Mouse (Mus musculus): ENCODE data around the gene Vwc2.

Vwc2 gene

GRCm38 (mm10) chr11:11113576-11114233 is at the start of gene Vwc2:
Gene Vwc2, plus strand, starts transcription at chr11:11114223.
- no peak for DNase-seq

DNA sequence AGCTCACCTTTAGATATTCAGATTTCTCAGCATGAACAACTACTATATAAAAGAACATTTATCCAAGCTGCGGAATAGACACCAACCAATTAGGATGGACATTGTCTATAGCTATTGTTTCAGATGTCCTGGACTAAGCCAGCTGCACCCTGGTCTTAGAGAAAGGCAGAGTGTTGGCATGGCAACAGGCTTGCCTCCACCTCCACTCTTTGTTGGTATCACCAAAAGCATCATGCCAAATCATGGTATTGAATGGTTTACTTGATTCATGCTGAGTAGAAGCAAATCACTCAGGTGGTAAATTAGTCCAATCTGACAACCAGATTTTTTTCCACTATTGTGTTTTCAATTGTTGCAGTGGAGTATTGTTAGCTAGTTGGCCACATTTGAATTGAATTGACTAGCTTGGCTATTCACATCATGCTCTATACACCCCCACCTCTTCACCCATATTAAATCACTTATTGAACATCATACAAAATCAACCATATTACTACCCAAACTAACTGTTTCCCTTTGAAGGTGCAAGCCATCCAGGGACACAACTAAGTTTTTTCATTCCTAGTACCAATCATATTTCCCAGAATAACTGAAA is 25.8 kb upstream of the Vwc2 start:
- DNase-seq = no peak

DNA sequence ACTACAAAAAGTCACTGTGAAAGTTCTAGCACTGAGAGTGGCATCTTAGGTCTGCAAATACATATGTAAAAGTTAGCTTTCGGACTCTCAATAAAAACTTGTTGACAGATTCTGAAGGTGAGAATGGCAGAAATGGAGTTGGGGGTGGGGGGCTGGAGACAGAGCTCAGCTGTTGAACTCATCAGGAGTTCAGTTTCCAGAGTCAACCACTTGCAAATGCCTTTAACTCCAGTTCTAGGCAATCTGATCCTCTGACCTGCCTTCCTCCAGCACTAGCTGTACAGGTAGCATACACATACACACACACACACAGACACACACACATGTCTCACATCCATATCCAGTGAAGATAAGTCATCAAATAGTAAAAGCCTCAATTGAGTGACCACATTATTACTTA is 16.4 kb upstream of the Vwc2 start:
- no peak for DNase-seq

- DNase-seq = no peak
These were observed 15.7 kb upstream of the Vwc2 start for GRCm38 (mm10) chr11:11098282-11098681.

GRCm38 (mm10) chr11:11099011-11099410 is 15.0 kb upstream of the Vwc2 start:
- DNase-seq = no peak

- DNase-seq = no peak
These were observed 11.8 kb upstream of the Vwc2 start for GRCm38 (mm10) chr11:11102182-11102581.

- no peak for DNase-seq
These were observed 11.4 kb upstream of the Vwc2 start for GRCm38 (mm10) chr11:11102620-11103019.

DNA sequence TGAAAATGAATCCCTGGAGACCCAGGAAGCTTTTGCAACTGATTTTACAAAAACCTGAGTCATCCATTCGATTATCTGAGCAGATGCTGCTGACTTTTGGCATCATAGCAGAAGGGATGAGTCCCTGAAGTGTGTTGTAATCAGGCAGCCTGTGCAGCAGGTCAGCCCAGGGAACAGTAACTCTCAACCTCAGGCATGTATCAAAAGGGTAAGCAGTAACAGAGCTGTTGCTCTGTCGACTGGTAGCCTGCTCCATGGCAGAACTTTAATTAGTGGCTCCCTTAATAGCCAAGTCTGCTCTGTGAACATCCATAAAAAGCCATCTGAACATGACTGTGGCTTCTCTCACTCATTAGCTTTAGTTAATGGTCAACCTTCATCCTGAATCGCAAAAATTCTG is 5.1 kb upstream of the Vwc2 start:
- no peak for DNase-seq

DNA sequence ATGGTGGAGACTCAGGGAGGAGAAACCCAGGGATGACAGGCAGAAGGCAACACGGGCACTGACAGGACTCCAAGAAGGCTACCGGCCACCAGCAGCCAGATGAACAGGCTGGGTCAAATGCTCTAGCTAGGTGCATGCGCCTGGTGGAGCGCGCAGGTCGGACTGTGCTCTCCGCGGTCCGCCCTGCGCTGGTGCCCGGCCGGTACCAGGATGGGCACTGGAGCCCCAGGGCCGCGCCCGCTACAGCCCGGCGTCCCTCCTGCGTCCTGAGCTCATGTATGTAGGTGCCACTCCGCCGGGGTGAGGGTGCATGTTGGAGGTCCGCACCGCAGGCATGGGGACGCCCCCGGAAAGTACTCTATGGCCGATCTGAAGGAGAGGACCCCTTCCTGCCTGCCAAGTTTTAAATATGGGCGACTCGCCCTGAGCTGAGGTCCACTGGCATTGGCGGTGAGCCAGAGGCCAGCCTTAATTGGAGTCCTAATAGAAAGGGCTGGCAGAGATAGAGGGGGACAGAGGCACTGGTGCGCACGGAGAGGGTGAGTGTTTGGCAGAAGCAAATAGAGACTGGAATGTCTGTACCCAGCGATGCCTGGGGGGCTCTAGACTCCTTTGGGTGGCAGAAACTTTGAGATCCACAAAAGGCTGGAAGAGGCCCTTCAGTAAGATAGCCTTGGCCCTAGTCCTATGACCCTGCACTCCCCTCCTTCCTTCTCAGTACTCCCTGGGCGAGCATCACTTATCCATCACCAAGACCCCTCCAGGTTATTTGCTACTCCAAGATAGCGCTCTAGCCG is 409 bp downstream of the Vwc2 start:
- DNase-seq = no peak

DNA sequence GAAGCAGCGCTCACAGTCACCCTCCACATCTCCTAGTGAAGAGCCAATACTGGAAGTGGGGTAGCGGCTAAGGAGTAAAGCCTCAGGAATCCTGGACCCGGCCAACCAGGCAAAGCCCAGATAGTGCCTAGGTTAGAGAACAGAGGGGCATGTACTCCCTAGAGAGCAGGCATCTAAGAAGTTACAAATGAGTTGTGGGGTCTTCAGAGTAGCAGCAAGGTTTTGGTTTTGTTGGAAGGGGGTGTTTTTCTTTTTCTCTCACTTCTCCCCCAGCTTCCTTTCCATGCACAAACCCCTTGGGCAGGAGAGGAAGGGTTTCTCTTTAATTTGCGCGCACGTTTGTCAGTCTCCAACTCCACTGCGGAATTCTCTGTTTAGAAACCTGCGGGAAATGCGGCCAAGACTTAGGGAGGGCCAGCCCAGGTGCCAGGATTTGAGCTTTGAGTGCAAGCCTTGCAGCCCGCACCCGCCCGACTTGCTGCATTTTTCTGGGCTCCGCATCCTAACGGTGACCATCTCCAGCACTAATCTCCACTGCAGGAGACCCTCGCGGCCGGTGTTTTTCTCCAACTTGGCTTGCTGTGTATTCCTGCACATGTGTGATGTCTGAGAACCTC is 1.1 kb downstream of the Vwc2 start:
- DNase-seq = no peak

DNA sequence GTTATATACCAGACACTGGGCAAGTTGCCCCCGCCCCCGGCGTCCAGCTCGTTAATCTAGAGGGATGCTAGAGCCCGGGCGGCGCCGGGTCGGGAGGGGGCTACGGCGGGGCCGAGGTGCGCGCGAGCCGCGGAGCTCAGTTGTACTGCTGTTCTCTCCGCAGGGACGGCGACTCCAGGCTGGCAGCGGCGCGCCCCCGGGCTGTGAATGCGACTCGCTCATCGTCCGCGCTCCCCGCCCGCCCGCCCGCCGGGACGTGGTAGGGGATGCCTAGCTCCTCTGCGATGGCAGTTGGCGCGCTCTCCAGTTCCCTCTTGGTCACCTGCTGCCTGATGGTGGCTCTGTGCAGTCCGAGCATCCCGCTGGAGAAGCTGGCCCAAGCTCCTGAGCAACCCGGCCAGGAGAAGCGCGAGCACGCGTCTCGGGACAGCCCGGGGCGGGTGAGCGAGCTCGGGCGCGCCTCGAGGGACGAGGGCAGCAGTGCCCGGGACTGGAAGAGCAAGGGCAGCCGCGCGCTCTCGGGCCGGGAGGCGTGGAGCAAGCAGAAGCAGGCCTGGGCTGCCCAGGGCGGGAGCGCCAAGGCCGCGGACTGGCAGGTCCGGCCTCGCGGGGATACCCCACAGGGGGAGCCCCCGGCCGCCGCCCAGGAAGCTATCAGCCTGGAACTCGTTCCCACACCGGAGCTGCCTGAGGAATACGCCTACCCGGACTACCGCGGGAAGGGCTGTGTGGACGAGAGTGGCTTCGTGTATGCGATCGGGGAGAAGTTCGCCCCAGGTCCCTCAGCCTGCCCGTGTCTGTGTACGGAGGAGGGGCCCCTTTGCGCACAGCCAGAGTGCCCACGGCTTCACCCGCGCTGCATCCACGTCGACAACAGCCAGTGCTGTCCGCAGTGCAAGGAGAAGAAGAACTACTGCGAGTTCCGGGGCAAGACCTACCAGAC is 1.9 kb downstream of the Vwc2 start:
- no peak for DNase-seq

- no peak for DNase-seq
These were observed 2.7 kb downstream of the Vwc2 start for GRCm38 (mm10) chr11:11116736-11117135.

DNA sequence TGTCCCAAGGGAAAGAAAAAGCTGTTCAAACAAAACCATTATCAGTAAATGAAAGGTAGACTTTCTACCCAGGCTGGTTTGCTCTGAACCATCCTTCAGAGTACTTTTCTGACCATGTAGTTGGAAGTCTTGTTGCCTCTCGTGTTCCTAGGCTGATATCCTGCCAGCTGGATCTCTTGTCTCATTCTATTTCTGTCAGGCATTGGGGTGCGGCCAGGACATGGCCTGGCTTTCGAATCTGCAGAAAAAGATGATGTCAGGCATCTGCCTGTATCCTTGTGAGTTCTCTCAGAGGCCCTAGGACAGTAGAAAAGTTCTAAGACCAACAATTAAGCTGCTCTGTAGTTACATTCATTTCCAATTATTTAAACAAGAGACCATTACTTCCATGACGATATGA is 8.8 kb downstream of the Vwc2 start:
- no peak for DNase-seq

DNA sequence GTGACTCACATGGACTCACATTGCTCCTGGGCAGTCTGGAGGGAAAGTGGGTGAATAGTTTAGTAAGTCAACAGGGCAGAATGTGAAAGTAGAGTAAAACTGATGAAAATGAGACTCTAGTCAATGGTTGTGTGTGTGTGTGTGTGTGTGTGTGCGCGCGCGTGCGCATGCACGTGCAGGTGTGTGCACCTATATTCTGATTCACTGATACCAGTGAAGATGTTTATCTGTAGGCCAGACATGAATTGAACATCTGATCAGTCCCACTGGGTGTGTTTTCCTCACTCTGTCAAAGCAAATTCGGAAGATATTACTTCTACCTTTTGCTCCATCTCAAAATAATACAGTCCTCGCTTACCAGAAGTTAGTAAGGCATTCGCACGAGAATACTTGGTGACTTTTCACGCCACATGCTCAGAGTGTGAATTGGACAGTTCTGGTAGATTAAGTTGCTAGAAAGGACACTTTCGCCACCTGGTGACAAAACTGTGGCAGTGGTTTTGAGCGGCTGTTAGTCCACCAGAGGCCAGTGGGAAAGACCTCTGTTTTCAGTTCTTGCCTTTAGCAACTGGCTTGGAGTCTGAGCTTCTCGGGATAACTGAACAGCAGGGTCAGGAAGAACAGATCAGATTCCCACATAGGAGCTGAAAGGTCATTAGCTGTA is 17.5 kb downstream of the Vwc2 start:
- DNase-seq = no peak

DNA sequence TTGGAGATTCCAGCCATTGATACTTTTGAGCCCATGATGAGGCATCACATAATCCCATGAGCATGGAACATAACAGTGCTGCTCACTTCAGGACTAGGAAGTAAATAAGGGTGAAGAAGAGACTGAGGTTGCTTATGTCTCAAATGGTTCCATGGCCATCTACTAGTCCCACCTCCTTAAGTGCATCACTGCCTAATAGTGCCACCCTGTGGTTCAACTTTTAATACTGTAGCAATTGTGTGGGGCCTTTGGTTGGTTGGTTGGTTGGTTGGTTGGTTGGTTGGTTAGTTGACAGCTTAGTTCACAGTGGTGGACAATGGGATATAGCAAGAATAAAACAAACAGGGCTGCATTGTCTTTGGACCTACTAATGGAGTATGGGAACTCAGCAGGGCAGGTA is 26.6 kb downstream of the Vwc2 start:
- DNase-seq = no peak

DNA sequence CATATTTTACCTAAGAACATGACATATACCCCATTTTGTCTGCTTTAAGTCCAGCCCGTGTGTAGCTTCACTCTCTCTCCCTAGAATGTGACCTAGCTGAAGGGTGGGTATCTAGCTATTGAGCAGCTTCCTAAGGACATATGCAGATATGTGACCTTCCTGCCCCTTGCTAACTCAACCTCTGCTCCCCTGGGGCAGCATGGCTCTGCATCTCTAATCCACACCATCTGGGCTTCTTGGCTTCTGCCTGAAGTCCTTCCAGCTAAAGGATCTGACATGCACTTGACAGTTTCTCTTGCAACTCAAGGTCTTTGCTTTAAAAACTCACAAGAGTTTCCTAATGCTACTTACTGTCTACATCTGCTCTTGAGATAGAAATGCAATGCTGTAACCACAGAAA is 38.7 kb downstream of the Vwc2 start:
- no peak for DNase-seq

- no peak for DNase-seq
These were observed 57.4 kb downstream of the Vwc2 start for GRCm38 (mm10) chr11:11171396-11171795.

DNA sequence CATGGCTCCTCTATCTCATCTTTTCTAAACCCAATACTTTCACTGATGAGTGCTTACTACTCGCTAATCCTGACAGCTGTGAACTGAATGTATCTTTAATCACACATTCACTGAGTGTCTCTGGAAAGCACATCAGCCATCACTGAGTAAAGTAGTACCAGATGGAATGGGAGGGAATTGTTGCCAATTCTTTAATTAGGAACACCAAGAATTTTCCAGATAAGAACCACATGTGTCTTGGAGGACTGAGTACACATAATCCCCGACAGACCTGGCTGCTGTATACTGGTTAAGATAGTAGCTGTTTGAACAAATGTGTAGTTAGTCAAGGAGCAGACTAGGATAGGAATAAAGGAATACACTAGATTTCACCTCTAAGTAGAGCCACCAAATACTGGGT is 61.2 kb downstream of the Vwc2 start:
- no peak for DNase-seq

DNA sequence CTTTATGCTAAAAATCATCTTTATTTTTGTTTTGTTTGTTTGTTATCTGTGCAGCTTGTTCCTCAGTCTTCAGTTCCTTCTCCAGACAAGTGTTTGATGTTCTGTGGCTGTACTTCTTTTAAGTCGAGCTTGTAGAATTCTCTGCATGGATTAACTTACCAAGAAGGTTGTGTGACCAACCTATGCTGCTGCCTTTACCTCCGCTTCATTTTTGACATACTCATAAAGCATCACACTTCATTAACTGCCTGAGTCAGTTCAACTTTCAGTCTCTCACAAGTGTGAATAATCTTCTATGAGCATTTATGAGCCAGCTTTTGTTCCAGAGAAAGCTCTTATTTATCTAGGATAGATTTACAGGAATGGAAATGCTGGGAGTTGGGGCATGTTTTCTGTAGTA is 68.7 kb downstream of the Vwc2 start:
- no peak for DNase-seq

DNA sequence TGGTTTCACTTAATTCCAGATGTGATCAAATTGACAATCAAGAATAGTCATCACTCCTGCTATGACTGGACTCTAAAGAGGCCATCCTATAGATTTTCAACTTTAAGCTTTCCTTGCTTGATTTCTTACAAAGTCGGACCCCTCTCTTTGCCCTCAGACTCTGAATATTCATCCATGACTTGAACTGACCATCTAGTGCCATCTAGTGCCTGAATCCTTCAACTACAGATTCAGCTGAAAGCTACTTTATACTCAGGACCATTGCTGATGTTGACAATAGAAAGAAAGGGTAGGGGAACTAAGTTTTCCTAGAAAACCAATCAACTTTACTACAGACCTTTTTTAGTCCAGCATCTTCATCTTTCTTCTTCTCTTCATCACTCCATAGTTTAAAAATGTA is 109.1 kb downstream of the Vwc2 start:
- no peak for DNase-seq

DNA sequence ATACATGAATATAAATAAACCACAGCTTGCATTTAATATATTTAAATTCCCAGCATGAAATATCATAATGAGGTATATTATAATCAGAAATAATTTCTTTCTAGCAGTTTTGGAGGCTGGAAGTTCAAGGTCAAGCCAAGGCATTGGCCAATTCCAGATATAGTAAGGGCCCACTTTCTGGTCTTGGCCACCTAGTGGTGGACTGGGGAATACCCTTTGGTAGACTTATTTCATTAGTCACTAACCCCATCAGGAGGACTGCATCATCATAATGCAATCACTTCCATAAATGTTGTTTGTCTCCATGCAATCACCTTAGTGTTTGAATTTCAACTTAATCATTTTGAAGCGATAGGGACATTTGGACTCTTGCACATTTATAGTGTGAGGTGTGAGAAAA is 125.3 kb downstream of the Vwc2 start:
- no peak for DNase-seq

All from cerebellum, adult 11 months (tissue).